Mouse (Mus musculus) heart, postnatal 0 days (tissue): Measurements from ENCODE around the gene Ncoa5.

Experiments
- CTCF ChIP-seq: IDR thresholded peaks from 2 replicates; pipeline ENCODE4 v1.5.1; 2016; ENCODE audit warnings: antibody characterized with exemption, control low read depth, low read depth
- EP300 ChIP-seq: IDR thresholded peaks from 2 replicates; pipeline ENCODE4 v1.6.1; 2016; ENCODE audit warnings: antibody characterized with exemption, low read depth

- TF ChIP-seq CTCF (no peak), EP300 (no peak)
Observed at GRCm38 (mm10) chr2:165081257-165081656, 46.6 kb upstream of the Ncoa5 start.
